Mouse (Mus musculus): ENCODE measurements around the gene Zim1.

Zim1 gene

GRCm38 (mm10) chr7:6663430-6663829 lies 32.8 kb downstream of the Zim1 start:
- in situ Hi-C loops (cut with MboI; ENCODE audit: low pct_unique_long_range_greater_than_20kb in 1 of 2, low sequenced_read_pairs in 2 of 2, unreplicated experiment in 1 of 2) = loop anchor here in 1 of 2 experiments (25.0 kb wide), 1 partner anchor 524 kb away; no protein-coding TSS in a partner anchor

GRCm38 (mm10) chr7:6659605-6660004 lies 36.6 kb downstream of the Zim1 start:
- in situ Hi-C loops (cut with MboI; ENCODE audit: low pct_unique_long_range_greater_than_20kb in 1 of 2, low sequenced_read_pairs in 2 of 2, unreplicated experiment in 1 of 2) = loop anchor here (5.0 to 25.0 kb wide), 4 partner anchors 48 to 528 kb away; no protein-coding TSS in a partner anchor

- in situ Hi-C loops (cut with MboI; ENCODE audit: low pct_unique_long_range_greater_than_20kb in 1 of 2, low sequenced_read_pairs in 2 of 2, unreplicated experiment in 1 of 2) = loop anchor here (5.0 to 25.0 kb wide), 4 partner anchors 49 to 529 kb away; no protein-coding TSS in a partner anchor
Observed at GRCm38 (mm10) chr7:6658606-6659005, 37.6 kb downstream of the Zim1 start.

- in situ Hi-C loops (cut with MboI; ENCODE audit: low pct_unique_long_range_greater_than_20kb in 1 of 2, low sequenced_read_pairs in 2 of 2, unreplicated experiment in 1 of 2) = loop anchor here (10.0 to 25.0 kb wide), 3 partner anchors 77 to 535 kb away; no protein-coding TSS in a partner anchor
Observed at GRCm38 (mm10) chr7:6652151-6652550, 44.1 kb downstream of the Zim1 start.

GRCm38 (mm10) chr7:6651221-6651620 lies 45.0 kb downstream of the Zim1 start:
- in situ Hi-C loops (cut with MboI; ENCODE audit: low pct_unique_long_range_greater_than_20kb in 1 of 2, low sequenced_read_pairs in 2 of 2, unreplicated experiment in 1 of 2) = loop anchor here (10.0 to 25.0 kb wide), 3 partner anchors 76 to 536 kb away; no protein-coding TSS in a partner anchor

GRCm38 (mm10) chr7:6650526-6650925 lies 45.7 kb downstream of the Zim1 start:
- in situ Hi-C loops (cut with MboI; ENCODE audit: low pct_unique_long_range_greater_than_20kb in 1 of 2, low sequenced_read_pairs in 2 of 2, unreplicated experiment in 1 of 2) = loop anchor here (10.0 to 25.0 kb wide), 3 partner anchors 76 to 537 kb away; no protein-coding TSS in a partner anchor

GRCm38 (mm10) chr7:6645821-6646220 lies 50.4 kb downstream of the Zim1 start:
- in situ Hi-C loops (cut with MboI; ENCODE audit: low pct_unique_long_range_greater_than_20kb in 1 of 2, low sequenced_read_pairs in 2 of 2, unreplicated experiment in 1 of 2) = no loop called here

GRCm38 (mm10) chr7:6638076-6638475 lies 58.2 kb downstream of the Zim1 start:
- in situ Hi-C loops (cut with MboI; ENCODE audit: low pct_unique_long_range_greater_than_20kb in 1 of 2, low sequenced_read_pairs in 2 of 2, unreplicated experiment in 1 of 2) = no loop called here

- in situ Hi-C loops (cut with MboI; ENCODE audit: low pct_unique_long_range_greater_than_20kb in 1 of 2, low sequenced_read_pairs in 2 of 2, unreplicated experiment in 1 of 2) = no loop called here
Observed at GRCm38 (mm10) chr7:6636741-6637140, 59.5 kb downstream of the Zim1 start.

- in situ Hi-C loops (cut with MboI; ENCODE audit: low pct_unique_long_range_greater_than_20kb in 1 of 2, low sequenced_read_pairs in 2 of 2, unreplicated experiment in 1 of 2) = no loop called here
Observed at GRCm38 (mm10) chr7:6635831-6636230, 60.4 kb downstream of the Zim1 start.
